Mouse (Mus musculus): ENCODE data around the gene Olfr553. TPM values are rescaled to one million over a fixed set of nuclear protein-coding genes. Genes with fewer than 3 reads are reported as not detected.

Gene Olfr553
- polyA plus RNA-seq, 1 experiment = not detected

Other genes starting within 250 kb of the Olfr553 start
- 12.2 and 16.9 TPM in 2 replicates for gene Rrm1, start 176.5 kb downstream of the Olfr553 start, polyA plus RNA-seq (2012; rRNA removed)
- gene Olfr543, start 136.5 kb downstream of the Olfr553 start, polyA plus RNA-seq (2012; rRNA removed) = not detected in 2 replicates
- not detected in 2 replicates for gene Olfr544, start 129.9 kb downstream of the Olfr553 start, polyA plus RNA-seq (2012; rRNA removed)
- gene Olfr545, start 118.6 kb downstream of the Olfr553 start, polyA plus RNA-seq (2012; rRNA removed) = not detected in 2 replicates
- gene Olfr547, start 83.5 kb downstream of the Olfr553 start, polyA plus RNA-seq (2012; rRNA removed) = not detected in 2 replicates
- gene Olfr548-ps1, start 77.3 kb downstream of the Olfr553 start, polyA plus RNA-seq (2012; rRNA removed) = not detected in 2 replicates
- gene Olfr549, start 68.3 kb downstream of the Olfr553 start, polyA plus RNA-seq (2012; rRNA removed) = not detected in 2 replicates
- 4.9 and 6.2 TPM in 2 replicates for gene Trim21, start 52.7 kb downstream of the Olfr553 start, polyA plus RNA-seq (2012; rRNA removed)
- gene Olfr550, start 46.8 kb downstream of the Olfr553 start, polyA plus RNA-seq (2012; rRNA removed) = not detected in 2 replicates
- gene Olfr551, start 26.3 kb downstream of the Olfr553 start, polyA plus RNA-seq (2012; rRNA removed) = not detected in 2 replicates
- gene Olfr552, start 20.4 kb downstream of the Olfr553 start, polyA plus RNA-seq (2012; rRNA removed) = not detected in 2 replicates
- gene Olfr554, start 20.2 kb upstream of the Olfr553 start, polyA plus RNA-seq (2012; rRNA removed) = not detected in 2 replicates
- not detected in 2 replicates for gene Olfr555, start 40.6 kb upstream of the Olfr553 start, polyA plus RNA-seq (2012; rRNA removed)
- gene Olfr556, start 46.7 kb upstream of the Olfr553 start, polyA plus RNA-seq (2012; rRNA removed) = not detected in 2 replicates
- gene Trim68, start 69.1 kb upstream of the Olfr553 start, polyA plus RNA-seq (2012; rRNA removed) = 6.7 and 9.2 TPM in 2 replicates
- not detected in 2 replicates for gene Olfr557, start 77.7 kb upstream of the Olfr553 start, polyA plus RNA-seq (2012; rRNA removed)
- 0.45 and 0.62 TPM in 2 replicates for gene Olfr558, start 84.0 kb upstream of the Olfr553 start, polyA plus RNA-seq (2012; rRNA removed)
- gene Olfr33, start 100.9 kb upstream of the Olfr553 start, polyA plus RNA-seq (2012; rRNA removed) = not detected in 2 replicates
- gene Olfr559, start 109.3 kb upstream of the Olfr553 start, polyA plus RNA-seq (2012; rRNA removed) = not detected in 2 replicates
- not detected in 2 replicates for gene Olfr560, start 141.1 kb upstream of the Olfr553 start, polyA plus RNA-seq (2012; rRNA removed)
- gene Olfr78, start 141.3 kb upstream of the Olfr553 start, polyA plus RNA-seq (2012; rRNA removed) = 0.47 and 1.0 TPM in 2 replicates
- gene Olfr561, start 153.0 kb upstream of the Olfr553 start, polyA plus RNA-seq (2012; rRNA removed) = not detected in 2 replicates
- gene Olfr564, start 185.3 kb upstream of the Olfr553 start, polyA plus RNA-seq (2012; rRNA removed) = not detected in 2 replicates
- not detected in 2 replicates for gene Olfr566, start 240.5 kb upstream of the Olfr553 start, polyA plus RNA-seq (2012; rRNA removed)

Data from large intestine, adult 2 months (tissue).